Mouse (Mus musculus) megakaryocyte, embryonic 14.5 days (primary cell): ENCODE data around the gene Eps8l2. TPM values are rescaled to one million over a fixed set of nuclear protein-coding genes. Genes with fewer than 3 reads are reported as not detected.

ENCODE experiments used
- H3K27me3 ChIP-seq: replicated peaks from 2 replicates; pipeline ENCODE3; 2012; ENCODE audit warnings: inconsistent platforms
- H3K36me3 ChIP-seq: replicated peaks from 2 replicates; pipeline ENCODE3; 2012; ENCODE audit warnings: low read length, inconsistent platforms, mixed read lengths
- H3K4me1 ChIP-seq: 2 replicates; pipeline ENCODE4 v1.6.1; 2012; ENCODE audit warnings: inconsistent platforms
- H3K4me3 ChIP-seq: replicated peaks from 2 replicates; pipeline ENCODE3; 2012; ENCODE audit warnings: moderate library complexity, mild to moderate bottlenecking, inconsistent platforms
- H3K9me3 ChIP-seq: 2 replicates; pipeline ENCODE4 v1.6.1; 2012; ENCODE audit warnings: inconsistent platforms
- FLI1 ChIP-seq: IDR thresholded peaks from 2 replicates; pipeline ENCODE4 v1.6.1; 2012; ENCODE audit warnings: low read length, inconsistent platforms, mixed read lengths
- GATA1 ChIP-seq: IDR thresholded peaks from 3 replicates; pipeline ENCODE4 v1.6.1; 2012; ENCODE audit warnings: mixed read lengths, low read length, inconsistent platforms, borderline replicate concordance
- polyA plus RNA-seq: library from polyadenylated mRNA; stranded (reverse); fragments of >175 nt; gene quantifications from 2 replicates; pipeline ENCODE4 v1.2.3, GENCODE M21; 2012; ENCODE audit warnings: low replicate concordance; ENCODE audit not compliant: insufficient read depth

Eps8l2 gene
- polyA plus RNA-seq, 1 experiment, result 0.10 TPM

DNA sequence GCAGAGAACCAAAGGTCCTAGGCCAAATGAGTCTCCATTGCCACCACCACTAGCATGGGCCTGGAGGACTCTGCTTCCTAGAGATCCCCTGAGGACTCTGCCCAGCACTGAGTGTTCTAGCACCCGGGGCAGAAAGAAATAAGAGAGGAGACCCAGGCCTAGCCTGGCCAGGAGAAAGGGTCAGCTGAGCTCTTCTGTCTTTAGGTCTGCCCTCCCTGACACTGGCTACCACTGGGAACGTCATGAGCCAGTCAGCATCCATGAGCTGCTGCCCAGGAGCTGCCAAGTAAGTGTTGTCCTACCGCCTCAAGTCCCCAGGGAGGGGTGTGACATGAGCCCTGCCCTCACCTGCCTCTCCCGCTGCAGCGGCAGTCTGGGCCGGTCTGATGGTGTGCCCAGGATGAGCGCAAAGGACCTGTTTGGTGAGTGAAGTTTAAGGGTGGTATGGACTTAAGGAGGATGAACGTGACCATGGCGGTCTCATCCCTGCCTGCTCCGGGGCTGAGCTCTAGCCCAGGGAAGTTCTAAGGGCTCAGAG is 3.1 kb downstream of the Eps8l2 start:
- Histone ChIP-seq H3K4me3 (no peak overlapping the region), H3K4me1 (peaks cover 25% of the 10 kb centered on the region), H3K9me3 (no peaks in the 10 kb centered on the region), H3K36me3 (peaks cover 4% of the 10 kb centered on the region), H3K27me3 (peaks cover 49% of the 10 kb centered on the region)
- TF ChIP-seq GATA1, result no peak
- no peak for TF ChIP-seq FLI1

DNA sequence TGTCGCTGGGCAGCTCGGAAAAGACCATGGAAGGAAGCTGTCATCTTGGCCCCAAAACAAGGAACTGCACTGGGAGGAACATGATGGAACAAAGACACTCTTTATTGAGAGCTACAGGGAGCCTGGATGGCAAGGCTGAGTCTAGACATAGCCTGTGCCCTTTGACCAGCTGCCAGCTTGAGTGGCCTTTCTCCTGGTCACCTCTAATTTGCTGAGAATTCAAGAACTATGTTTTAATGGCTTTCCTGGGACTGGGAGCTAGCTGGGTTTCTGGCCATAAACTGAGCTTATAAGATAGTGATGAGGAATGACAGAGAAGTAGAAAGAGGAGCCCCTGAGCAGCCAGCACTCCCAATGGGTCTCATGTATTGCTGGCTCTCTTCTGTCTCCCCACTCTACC is 4.5 kb downstream of the Eps8l2 start:
- Histone ChIP-seq H3K36me3 (no peaks in the 10 kb centered on the region), H3K9me3 (no peaks in the 10 kb centered on the region), H3K27me3 (peaks cover 49% of the 10 kb centered on the region), H3K4me1 (peaks cover 18% of the 10 kb centered on the region), H3K4me3 (no peak overlapping the region)
- TF ChIP-seq FLI1 (no peak), GATA1 (no peak)

DNA sequence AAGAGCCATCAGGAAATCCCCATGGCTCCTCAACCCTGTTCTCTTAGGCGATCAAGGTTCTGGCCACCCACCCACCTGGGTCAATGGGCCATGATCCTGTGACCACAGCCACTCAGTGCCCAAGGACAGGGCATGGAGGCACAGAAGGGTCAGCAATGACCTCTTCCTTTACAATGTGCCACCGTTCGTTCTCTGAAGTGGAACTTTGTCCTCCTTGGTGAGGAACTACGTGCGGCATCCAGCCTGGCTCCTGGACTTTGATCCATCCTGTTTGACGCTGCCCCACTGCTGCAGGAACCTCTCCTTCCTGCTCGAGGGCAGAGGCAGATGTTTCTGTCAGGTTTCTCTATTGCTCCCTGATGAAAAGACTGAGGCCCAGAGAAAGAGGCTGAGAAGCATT is 5.0 kb downstream of the Eps8l2 start:
- Histone ChIP-seq H3K9me3 (no peaks in the 10 kb centered on the region), H3K27me3 (peaks cover 46% of the 10 kb centered on the region), H3K36me3 (no peaks in the 10 kb centered on the region), H3K4me3 (no peak overlapping the region), H3K4me1 (peaks cover 13% of the 10 kb centered on the region)
- TF ChIP-seq GATA1, result no peak
- TF ChIP-seq FLI1, result no peak

DNA sequence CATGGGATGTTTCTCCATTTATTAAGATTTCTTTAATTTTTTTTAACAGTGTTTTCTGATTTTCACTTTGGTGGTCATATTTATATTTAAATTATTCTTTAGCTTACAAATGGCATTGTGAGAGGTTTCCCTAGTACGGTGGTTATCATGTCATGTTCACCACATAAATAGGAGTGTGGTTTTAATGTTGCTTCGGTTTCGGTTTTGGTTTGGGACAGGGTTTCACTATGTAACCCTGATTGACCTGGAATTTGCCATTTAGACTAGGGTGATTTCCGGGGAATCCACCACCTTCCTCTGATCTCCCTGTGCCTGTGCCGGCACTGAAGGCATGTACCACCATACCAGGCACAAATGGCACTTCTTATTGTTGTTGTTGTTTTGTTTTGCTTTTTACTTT is 6.1 kb downstream of the Eps8l2 start:
- H3K36me3 ChIP-seq, result no peaks in the 10 kb centered on the region
- H3K4me1 ChIP-seq, result peaks cover 11% of the 10 kb centered on the region
- TF ChIP-seq GATA1, result no peak
- no peak for TF ChIP-seq FLI1
- no peaks in the 10 kb centered on the region for H3K9me3 ChIP-seq
- no peak overlapping the region for H3K4me3 ChIP-seq
- peaks cover 36% of the 10 kb centered on the region for H3K27me3 ChIP-seq

DNA sequence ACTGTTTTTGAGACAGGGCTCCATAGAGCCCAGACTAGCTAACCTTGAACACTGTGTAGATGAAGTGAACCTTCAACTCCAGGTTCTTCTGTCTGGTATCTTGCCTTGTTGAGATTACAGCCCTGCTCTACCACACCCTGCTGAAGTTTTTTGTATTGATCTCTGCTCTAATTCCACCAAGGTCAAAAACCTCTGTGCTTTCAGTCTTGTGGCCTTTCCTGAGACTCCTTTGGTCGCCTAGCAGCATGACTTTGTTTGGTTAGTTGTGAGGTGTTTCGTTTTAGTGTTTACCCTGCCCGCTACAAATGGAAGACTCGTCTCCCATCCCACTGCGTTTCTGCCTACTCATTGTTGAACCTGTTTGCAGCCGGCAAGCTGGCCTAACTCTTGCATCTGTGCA is 12.4 kb downstream of the Eps8l2 start:
- H3K9me3 ChIP-seq, result no peaks in the 10 kb centered on the region
- H3K36me3 ChIP-seq, result no peaks in the 10 kb centered on the region
- peaks cover 23% of the 10 kb centered on the region for H3K27me3 ChIP-seq
- H3K4me3 ChIP-seq, result no peak overlapping the region
- H3K4me1 ChIP-seq, result peaks cover 13% of the 10 kb centered on the region
- no peak for TF ChIP-seq GATA1
- TF ChIP-seq FLI1, result no peak

DNA sequence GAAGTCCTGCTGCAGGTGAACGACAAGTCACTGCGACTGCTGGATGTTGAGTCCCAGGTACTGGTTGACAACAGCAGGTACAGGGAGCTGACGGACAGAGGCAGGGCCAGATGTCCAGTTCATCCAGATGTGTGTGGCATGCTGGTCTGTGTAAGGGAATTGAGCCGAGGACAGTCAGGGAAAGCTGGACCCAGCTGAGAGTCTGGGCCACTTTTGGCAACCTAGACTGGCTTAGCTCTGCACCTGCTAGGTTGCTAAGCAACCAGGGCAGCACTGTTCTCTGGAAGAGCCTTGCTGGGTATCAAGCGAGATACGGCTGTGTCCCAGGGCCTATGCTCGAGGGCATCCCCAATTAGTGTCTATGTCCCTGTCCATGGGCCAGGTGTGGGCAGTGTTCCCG is 16.4 kb downstream of the Eps8l2 start:
- H3K36me3 ChIP-seq, result no peaks in the 10 kb centered on the region
- H3K4me1 ChIP-seq, result peaks cover 26% of the 10 kb centered on the region
- H3K9me3 ChIP-seq, result no peaks in the 10 kb centered on the region
- H3K27me3 ChIP-seq, result peaks cover 47% of the 10 kb centered on the region
- TF ChIP-seq FLI1 (no peak), GATA1 (no peak)
- no peak overlapping the region for H3K4me3 ChIP-seq

DNA sequence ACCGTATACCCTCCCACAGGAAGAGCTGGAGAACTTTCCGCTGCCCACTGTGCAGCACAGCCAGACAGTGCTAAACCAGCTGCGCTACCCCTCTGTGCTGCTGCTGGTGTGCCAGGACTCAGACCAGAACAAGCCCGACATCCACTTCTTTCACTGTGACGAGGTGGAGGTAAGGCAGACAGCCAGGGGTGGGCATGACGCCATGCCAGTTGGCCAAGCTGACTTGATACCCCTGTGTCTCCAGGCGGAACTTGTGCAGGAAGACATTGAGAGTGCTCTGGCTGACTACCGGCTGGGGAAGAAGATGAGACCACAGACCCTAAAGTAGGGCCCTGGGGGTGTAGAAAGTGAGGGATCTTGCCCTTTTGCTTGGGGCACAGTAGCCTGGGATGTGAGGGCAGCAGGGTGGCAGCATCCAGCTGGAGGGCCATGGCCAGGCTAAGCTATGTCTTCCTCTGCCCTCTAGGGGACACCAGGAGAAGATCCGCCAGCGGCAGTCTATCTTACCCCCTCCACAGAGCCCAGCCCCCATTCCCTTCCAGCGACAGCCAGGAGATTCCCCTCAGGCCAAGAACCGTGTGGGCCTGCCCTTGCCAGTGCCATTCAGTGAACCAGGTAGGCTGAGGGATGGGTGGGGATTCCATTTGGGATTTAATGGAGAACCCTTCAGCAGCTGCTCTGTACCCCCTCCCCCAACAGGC is 17.1 kb downstream of the Eps8l2 start:
- TF ChIP-seq GATA1 (no peak), FLI1 (no peak)
- peaks cover 54% of the 10 kb centered on the region for H3K27me3 ChIP-seq
- no peaks in the 10 kb centered on the region for H3K9me3 ChIP-seq
- peaks cover 30% of the 10 kb centered on the region for H3K4me1 ChIP-seq
- H3K4me3 ChIP-seq, result no peak overlapping the region
- no peaks in the 10 kb centered on the region for H3K36me3 ChIP-seq

DNA sequence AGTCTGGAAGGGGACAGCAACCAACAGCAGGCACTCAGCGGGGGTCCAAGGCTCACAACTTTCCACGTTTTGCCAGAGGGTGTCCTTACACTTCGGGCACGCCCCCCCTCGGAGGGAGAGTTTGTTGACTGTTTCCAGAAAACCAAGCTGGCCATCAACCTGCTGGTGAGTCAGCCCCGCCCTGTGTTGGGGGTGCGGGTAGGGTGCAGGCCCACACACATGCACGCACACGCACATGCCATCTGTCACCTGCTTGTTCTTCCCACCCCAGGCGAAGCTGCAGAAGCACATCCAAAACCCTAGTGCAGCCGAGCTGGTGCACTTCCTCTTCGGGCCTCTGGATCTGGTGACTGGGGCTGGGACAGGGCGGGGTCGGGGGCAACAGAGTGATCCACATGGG is 18.3 kb downstream of the Eps8l2 start:
- Histone ChIP-seq H3K4me1 (peaks cover 34% of the 10 kb centered on the region), H3K4me3 (no peak overlapping the region), H3K27me3 (peaks cover 63% of the 10 kb centered on the region), H3K9me3 (no peaks in the 10 kb centered on the region), H3K36me3 (no peaks in the 10 kb centered on the region)
- TF ChIP-seq FLI1 (no peak), GATA1 (no peak)

DNA sequence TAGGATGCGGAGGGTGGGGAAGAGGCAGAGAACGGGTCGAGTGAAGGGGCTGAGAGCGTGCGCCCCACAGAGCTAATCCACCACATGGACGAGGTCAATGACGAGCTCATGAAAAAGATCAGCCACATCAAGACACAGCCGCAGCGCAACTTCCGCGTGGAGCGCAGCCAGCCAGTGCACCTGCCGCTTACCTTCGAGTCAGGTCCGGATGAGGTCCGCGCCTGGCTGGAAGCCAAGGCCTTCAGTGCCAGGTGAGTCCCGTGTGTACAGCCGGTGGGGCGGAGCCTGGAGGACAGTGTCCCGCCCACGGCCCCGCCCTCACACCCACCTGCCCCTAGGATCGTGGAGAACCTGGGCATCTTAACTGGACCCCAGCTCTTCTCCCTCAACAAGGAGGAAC is 22.8 kb downstream of the Eps8l2 start:
- Histone ChIP-seq H3K4me1 (peaks cover 42% of the 10 kb centered on the region), H3K4me3 (no peak overlapping the region), H3K9me3 (no peaks in the 10 kb centered on the region), H3K36me3 (no peaks in the 10 kb centered on the region), H3K27me3 (peaks cover 45% of the 10 kb centered on the region)
- no peak for TF ChIP-seq FLI1
- no peak for TF ChIP-seq GATA1

DNA sequence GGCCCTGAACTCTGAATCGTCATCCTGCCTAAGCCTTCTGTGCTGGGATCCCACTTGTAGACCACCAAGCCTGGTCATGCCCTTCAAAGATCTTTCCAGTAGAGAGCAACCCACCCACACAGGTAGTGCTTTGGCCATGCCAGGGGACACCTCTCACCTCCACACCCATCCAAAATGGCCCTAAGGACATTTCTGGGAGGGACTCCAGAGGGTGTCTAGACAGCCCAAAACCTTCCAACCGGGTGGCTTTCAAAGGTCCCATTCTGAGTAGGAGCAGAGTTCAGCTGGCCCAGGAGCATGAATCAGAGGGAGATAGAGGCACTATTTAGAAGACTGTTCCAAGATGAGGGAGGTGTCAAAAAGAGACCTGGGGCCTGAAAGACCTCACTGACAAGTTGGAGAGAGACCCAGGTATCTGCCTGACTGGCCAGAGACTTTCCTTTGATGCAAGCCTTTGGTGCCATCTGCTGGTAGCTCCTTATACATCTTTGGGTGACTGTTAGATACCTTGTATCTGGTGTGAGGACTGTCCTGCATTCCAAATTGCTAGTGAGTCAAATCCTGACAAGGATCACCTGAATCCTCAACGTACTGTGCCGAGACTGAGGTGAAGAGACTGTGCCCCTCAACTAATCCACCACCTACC is 24.5 kb downstream of the Eps8l2 start:
- no peaks in the 10 kb centered on the region for H3K36me3 ChIP-seq
- H3K27me3 ChIP-seq, result peaks cover 32% of the 10 kb centered on the region
- no peak overlapping the region for H3K4me3 ChIP-seq
- H3K4me1 ChIP-seq, result peaks cover 46% of the 10 kb centered on the region
- TF ChIP-seq FLI1 (no peak), GATA1 (no peak)
- peaks cover 4% of the 10 kb centered on the region; the same call in 1 of the 2 replicates for H3K9me3 ChIP-seq
